Mouse (Mus musculus): Measurements from ENCODE around the gene Nxf1.
A peak's percentile ranks its signal among the peaks of the same experiment; 100 is the strongest.

Nxf1 gene

GRCm38 (mm10) chr19:8770567-8771270, 13.8 kb downstream of the Nxf1 start, which contains the start of gene Tmem223:
Gene Tmem223, plus strand, starts transcription at chr19:8770996.
- peak; percentile 49 for DNase-seq (ENCODE audit: low spot score)

- no peak for DNase-seq (ENCODE audit: low spot score)
Measured at GRCm38 (mm10) chr19:8772996-8773395, 16.1 kb downstream of the Nxf1 start.

- DNase-seq (ENCODE audit: low spot score), result no peak
Measured at GRCm38 (mm10) chr19:8773409-8773808, 16.5 kb downstream of the Nxf1 start.

- DNase-seq (ENCODE audit: low spot score), result peak; percentile 88
Measured at GRCm38 (mm10) chr19:8774086-8774835, 17.4 kb downstream of the Nxf1 start, which contains the start of gene Tmem179b. Gene Tmem179b, minus strand, starts transcription at chr19:8774467.

GRCm38 (mm10) chr19:8774951-8775421, 18.1 kb downstream of the Nxf1 start:
- DNase-seq (ENCODE audit: low spot score), result peak; percentile 19

- DNase-seq (ENCODE audit: low spot score), result peak; percentile 89
Measured at GRCm38 (mm10) chr19:8786008-8786781, 29.3 kb downstream of the Nxf1 start, which contains the start of gene Taf6l. Gene Taf6l, minus strand, starts transcription at chr19:8786417.

GRCm38 (mm10) chr19:8788521-8788920, 31.6 kb downstream of the Nxf1 start:
- no peak for DNase-seq (ENCODE audit: low spot score)

- no peak for DNase-seq (ENCODE audit: low spot score)
Measured at GRCm38 (mm10) chr19:8789171-8789570, 32.3 kb downstream of the Nxf1 start.

- DNase-seq (ENCODE audit: low spot score), result no peak
Measured at GRCm38 (mm10) chr19:8790171-8790570, 33.3 kb downstream of the Nxf1 start.

- DNase-seq (ENCODE audit: low spot score), result peak; percentile 86
Measured at GRCm38 (mm10) chr19:8798264-8798946, 41.5 kb downstream of the Nxf1 start, which contains the start of gene Polr2g. Gene Polr2g, minus strand, starts transcription at chr19:8798577.

GRCm38 (mm10) chr19:8798947-8799315, 42.1 kb downstream of the Nxf1 start:
- no peak for DNase-seq (ENCODE audit: low spot score)

GRCm38 (mm10) chr19:8802130-8802821, 45.4 kb downstream of the Nxf1 start, which contains the start of gene Zbtb3:
Gene Zbtb3, plus strand, starts transcription at chr19:8802555.
- DNase-seq (ENCODE audit: low spot score), result peak; percentile 96

GRCm38 (mm10) chr19:8803204-8803780, 46.4 kb downstream of the Nxf1 start:
- no peak for DNase-seq (ENCODE audit: low spot score)

- no peak for DNase-seq (ENCODE audit: low spot score)
Measured at GRCm38 (mm10) chr19:8803879-8804660, 47.2 kb downstream of the Nxf1 start.

- DNase-seq (ENCODE audit: low spot score), result no peak
Measured at GRCm38 (mm10) chr19:8806810-8807209, 49.9 kb downstream of the Nxf1 start.

- no peak for DNase-seq (ENCODE audit: low spot score)
Measured at GRCm38 (mm10) chr19:8815812-8816211, 58.9 kb downstream of the Nxf1 start.

- DNase-seq (ENCODE audit: low spot score), result no peak
Measured at GRCm38 (mm10) chr19:8817001-8817400, 60.1 kb downstream of the Nxf1 start.

GRCm38 (mm10) chr19:8818301-8818798, 61.5 kb downstream of the Nxf1 start:
- no peak for DNase-seq (ENCODE audit: low spot score)

GRCm38 (mm10) chr19:8818801-8819595, 62.1 kb downstream of the Nxf1 start, which contains the start of gene Ttc9c:
Gene Ttc9c, minus strand, starts transcription at chr19:8819333.
- peak; percentile 97 for DNase-seq (ENCODE audit: low spot score)
